ENCODE assay signal across 8 mouse cellular contexts in genomic region chr13:60175490-60176135, GRCm38 (mm10). TPM values are rescaled to one million over a fixed set of nuclear protein-coding genes. Genes with fewer than 3 reads are reported as not detected.
A peak's percentile ranks its signal among the peaks of the same experiment; 100 is the strongest.
DNase-seq lines count a peak whose midpoint lies in the region; ATAC-seq lines count a peak whose summit lies in the region.

No protein-coding gene starts in this region.

- peak overlapping the region; percentile 99 for H3K27ac ChIP-seq in forebrain, embryonic 12.5 days
- peak overlapping the region; percentile 99 for H3K27ac ChIP-seq in hindbrain, embryonic 12.5 days
- H3K27ac ChIP-seq in limb, embryonic 12.5 days, result peak overlapping the region; percentile 100
- H3K27ac ChIP-seq in neural tube, embryonic 11.5 days (ENCODE audit: low read depth, low read length), result peak overlapping the region; percentile 99

- H3K36me3 ChIP-seq in forebrain, embryonic 12.5 days (replicated peaks), result no peaks in the 10 kb centered on the region
- no peaks in the 10 kb centered on the region for H3K36me3 ChIP-seq in hindbrain, embryonic 12.5 days
- H3K36me3 ChIP-seq in limb, embryonic 12.5 days, result peaks cover 14% of the 10 kb centered on the region
- H3K36me3 ChIP-seq in neural tube, embryonic 11.5 days (ENCODE audit: control insufficient read depth, insufficient read depth, low read length), result no peaks in the 10 kb centered on the region

- H3K4me3 ChIP-seq in forebrain, embryonic 12.5 days (replicated peaks), result peak overlapping the region; percentile 89
- peak overlapping the region; percentile 90 for H3K4me3 ChIP-seq in hindbrain, embryonic 12.5 days
- H3K4me3 ChIP-seq in limb, embryonic 12.5 days (replicated peaks), result peak overlapping the region; percentile 100
- peak overlapping the region; percentile 97 for H3K4me3 ChIP-seq in neural tube, embryonic 11.5 days (ENCODE audit: low read depth, low read length)

- peak overlapping the region; percentile 94 for H3K9ac ChIP-seq in forebrain, embryonic 12.5 days
- H3K9ac ChIP-seq in hindbrain, embryonic 12.5 days, result peak overlapping the region; percentile 95
- H3K9ac ChIP-seq in limb, embryonic 12.5 days (replicated peaks), result peak overlapping the region; percentile 100
- peak overlapping the region; percentile 90 for H3K9ac ChIP-seq in neural tube, embryonic 11.5 days (ENCODE audit: low read length)

- no peaks in the 10 kb centered on the region for H3K9me3 ChIP-seq in forebrain, embryonic 12.5 days
- H3K9me3 ChIP-seq in hindbrain, embryonic 12.5 days (replicated peaks), result no peaks in the 10 kb centered on the region
- H3K9me3 ChIP-seq in limb, embryonic 12.5 days, result no peaks in the 10 kb centered on the region
- no peaks in the 10 kb centered on the region for H3K9me3 ChIP-seq in neural tube, embryonic 11.5 days (ENCODE audit: control insufficient read depth, low read length)

- peaks cover 17% of the 10 kb centered on the region for H3K27me3 ChIP-seq in forebrain, embryonic 12.5 days
- H3K27me3 ChIP-seq in hindbrain, embryonic 12.5 days, result no peaks in the 10 kb centered on the region
- no peaks in the 10 kb centered on the region for H3K27me3 ChIP-seq in limb, embryonic 12.5 days
- no peaks in the 10 kb centered on the region for H3K27me3 ChIP-seq in neural tube, embryonic 11.5 days (ENCODE audit: control insufficient read depth, insufficient read depth, low read length)

- peak; percentile 0; the same call in 1 of the 2 replicates for ATAC-seq in forebrain, embryonic 12.5 days (ENCODE audit: low FRiP score)
- 0 out of 2 replicates have a peak, but pooled peaks have one; percentile 0 for ATAC-seq in hindbrain, embryonic 12.5 days (ENCODE audit: low FRiP score)
- ATAC-seq in limb, embryonic 12.5 days (ENCODE audit: insufficient number of reproducible peaks, insufficient read depth, low FRiP score, low TSS enrichment, low read depth), result no peak
- no peak for ATAC-seq in neural tube, embryonic 11.5 days (ENCODE audit: insufficient read depth, low FRiP score, low TSS enrichment)

- H3K4me2 ChIP-seq in forebrain, embryonic 12.5 days, result peak overlapping the region; percentile 78
- peak overlapping the region; percentile 82 for H3K4me2 ChIP-seq in hindbrain, embryonic 12.5 days (replicated peaks)
- H3K4me2 ChIP-seq in limb, embryonic 12.5 days, result peak overlapping the region; percentile 71
- H3K4me2 ChIP-seq in neural tube, embryonic 11.5 days (ENCODE audit: low read depth), result peak overlapping the region; percentile 64

- peaks cover 53% of the 10 kb centered on the region for H3K4me1 ChIP-seq in forebrain, embryonic 12.5 days
- H3K4me1 ChIP-seq in hindbrain, embryonic 12.5 days, result peaks cover 44% of the 10 kb centered on the region
- peaks cover 45% of the 10 kb centered on the region for H3K4me1 ChIP-seq in limb, embryonic 12.5 days (replicated peaks)
- H3K4me1 ChIP-seq in neural tube, embryonic 11.5 days (ENCODE audit: control insufficient read depth, insufficient read depth, low read length), result peaks cover 27% of the 10 kb centered on the region

- DNase-seq in layer of hippocampus, postnatal 10 days (ENCODE audit: low spot score in 2 of 2), result peak; percentile 57 to 66
- DNase-seq in layer of hippocampus, adult 9-11 months, result no peak
- DNase-seq in adipocyte (ENCODE audit: low spot score), result peak; percentile 34
- peak; percentile 65 for DNase-seq in neural tube, embryonic 11.5 days (ENCODE audit: low spot score)
- no peak for DNase-seq in spleen, postnatal 36 days (ENCODE audit: low spot score in 2 of 2)

- under 1% methylated on average over 57 of the region's 59 CpGs for WGBS in forebrain, embryonic 12.5 days
- WGBS in hindbrain, embryonic 12.5 days, result under 1% methylated on average over 44 of the region's 59 CpGs
- WGBS in limb, embryonic 12.5 days, result under 1% methylated on average over 59 of the region's 59 CpGs
- 1% methylated on average over 59 of the region's 59 CpGs for WGBS in neural tube, embryonic 11.5 days

RNA-seq across cellular contexts. Expression of gene Gas1, which starts 1.6 kb away (rescaled TPM):
- total RNA-seq in layer of hippocampus, postnatal 10 days (2021), result 10 to 100 TPM; 12.9 to 14.0 TPM
- 140 and 153 TPM in 2 replicates for polyA plus RNA-seq in forebrain, embryonic 12.5 days (2016; fragmentation: Nextera tagmentation; extraction: Ambion mirVana)
- polyA plus RNA-seq in hindbrain, embryonic 12.5 days (2016; fragmentation: Nextera tagmentation; extraction: Ambion mirVana), result 159 and 173 TPM in 2 replicates
- polyA plus RNA-seq in limb, embryonic 12.5 days (2016; fragmentation: Nextera tagmentation; extraction: Ambion mirVana), result 318 and 346 TPM in 2 replicates
- polyA plus RNA-seq in neural tube, embryonic 11.5 days (2014; fragmentation: Nextera tagmentation; extraction: Ambion mirVana), result 168 and 192 TPM in 2 replicates

Comparison
In these comparisons a context has a peak if more than half of its experiments do, and no peak if none do; other contexts are left out.
1. DNase-seq: peak in layer of hippocampus, postnatal 10 days (2 of 2), adipocyte (single experiment) and neural tube, embryonic 11.5 days (single experiment); none in layer of hippocampus, adult 9-11 months (single experiment) and spleen, postnatal 36 days (0 of 2).
2. ATAC-seq: peak in forebrain, embryonic 12.5 days (single experiment) and hindbrain, embryonic 12.5 days (single experiment); none in limb, embryonic 12.5 days (single experiment) and neural tube, embryonic 11.5 days (single experiment).
3. Peak in every context shown above with its lines, with median percentiles within 50 percentile points of each other: H3K27ac ChIP-seq, H3K4me2 ChIP-seq, H3K4me3 ChIP-seq and H3K9ac ChIP-seq.